Mouse (Mus musculus): ENCODE results near the gene Fuz.
A peak's percentile ranks its signal among the peaks of the same experiment; 100 is the strongest.
"Not testable (repeated sequence)": the region's sequence is repeated elsewhere in the genome, so short reads cannot be mapped to it uniquely, and the experiment has no call there.

The Fuz gene

GRCm38 (mm10) chr7:44860576-44861428 is 35.1 kb upstream of the Fuz start:
- DNase-seq (ENCODE audit: low spot score) = no peak

GRCm38 (mm10) chr7:44861429-44861816 is 34.5 kb upstream of the Fuz start:
- DNase-seq (ENCODE audit: low spot score) = no peak

- no peak for DNase-seq (ENCODE audit: low spot score)
These were observed 33.4 kb upstream of the Fuz start for GRCm38 (mm10) chr7:44862434-44862833.

- DNase-seq (ENCODE audit: low spot score) = no peak
These were observed 32.7 kb upstream of the Fuz start for GRCm38 (mm10) chr7:44863210-44863609.

GRCm38 (mm10) chr7:44863982-44864494 is 31.8 kb upstream of the Fuz start:
- no peak for DNase-seq (ENCODE audit: low spot score)

GRCm38 (mm10) chr7:44864595-44865542 is 31.0 kb upstream of the Fuz start:
- DNase-seq (ENCODE audit: low spot score) = no peak

- no peak for DNase-seq (ENCODE audit: low spot score)
These were observed 29.4 kb upstream of the Fuz start for GRCm38 (mm10) chr7:44866276-44867009.

- no peak for DNase-seq (ENCODE audit: low spot score)
These were observed 28.7 kb upstream of the Fuz start for GRCm38 (mm10) chr7:44867010-44867702.

- no peak for DNase-seq (ENCODE audit: low spot score)
These were observed 28.1 kb upstream of the Fuz start for GRCm38 (mm10) chr7:44867802-44868201.

GRCm38 (mm10) chr7:44868465-44868864 is 27.4 kb upstream of the Fuz start:
- no peak for DNase-seq (ENCODE audit: low spot score)

GRCm38 (mm10) chr7:44868919-44869696 is 26.8 kb upstream of the Fuz start:
- no peak for DNase-seq (ENCODE audit: low spot score)

- peak; percentile 92 for DNase-seq (ENCODE audit: low spot score)
These were observed 26.0 kb upstream of the Fuz start, which contains the start of gene Ptov1 for GRCm38 (mm10) chr7:44869697-44870528. Ptov1 (minus strand) TSS chr7:44869788.

GRCm38 (mm10) chr7:44870614-44871013 is 25.3 kb upstream of the Fuz start:
- DNase-seq (ENCODE audit: low spot score) = no peak

- DNase-seq (ENCODE audit: low spot score) = no peak
These were observed 24.7 kb upstream of the Fuz start for GRCm38 (mm10) chr7:44871181-44871580.

GRCm38 (mm10) chr7:44871774-44872173 is 24.1 kb upstream of the Fuz start:
- DNase-seq (ENCODE audit: low spot score) = not testable (repeated sequence)

- DNase-seq (ENCODE audit: low spot score) = no peak
These were observed 18.0 kb upstream of the Fuz start for GRCm38 (mm10) chr7:44877833-44878232.

GRCm38 (mm10) chr7:44883036-44883435 is 12.8 kb upstream of the Fuz start:
- DNase-seq (ENCODE audit: low spot score) = no peak

GRCm38 (mm10) chr7:44884637-44885036 is 11.2 kb upstream of the Fuz start:
- no peak for DNase-seq (ENCODE audit: low spot score)

- no peak for DNase-seq (ENCODE audit: low spot score)
These were observed 8.9 kb upstream of the Fuz start for GRCm38 (mm10) chr7:44886964-44887363.
